Mouse (Mus musculus): Measurements from ENCODE around the gene Ctu1. TPM values are rescaled to one million over a fixed set of nuclear protein-coding genes. Genes with fewer than 3 reads are reported as not detected.
A peak's percentile ranks its signal among the peaks of the same experiment; 100 is the strongest.
"Not testable (repeated sequence)": the region's sequence is repeated elsewhere in the genome, so short reads cannot be mapped to it uniquely, and the experiment has no call there.

The Ctu1 gene
- polyA plus RNA-seq, 1 experiment from 2014 or later: 13.5 TPM

GRCm38 (mm10) chr7:43656232-43656631 is 15.6 kb upstream of the Ctu1 start:
- no peak for DNase-seq (ENCODE audit: low spot score)
- Histone ChIP-seq H3K9ac (ENCODE audit: low read depth, low read length) (no peak overlapping the region), H3K36me3 (ENCODE audit: insufficient read depth, low read length) (no peaks in the 10 kb centered on the region), H3K4me3 (replicated peaks; ENCODE audit: low read depth, low read length) (no peak overlapping the region), H3K27me3 (ENCODE audit: insufficient read depth, low read length) (no peaks in the 10 kb centered on the region), H3K4me1 (replicated peaks; ENCODE audit: insufficient read depth, low read length) (no peaks in the 10 kb centered on the region), H3K27ac (no peak overlapping the region), H3K4me2 (ENCODE audit: low read length) (no peak overlapping the region), H3K9me3 (replicated peaks; ENCODE audit: low read length) (no peaks in the 10 kb centered on the region)
- TF ChIP-seq CTCF (IDR thresholded peaks at IDR 0.05; ENCODE audit: low read depth): no peak
- 32% methylated on average over 6 of the region's 6 CpGs for WGBS
- no peak for ATAC-seq (replicated peaks; ENCODE audit: low FRiP score, low read depth)

GRCm38 (mm10) chr7:43660002-43660401 is 11.8 kb upstream of the Ctu1 start, which contains the start of gene Siglece:
Gene Siglece (minus strand): TSS chr7:43660161.
- no peaks in the 10 kb centered on the region for H3K9me3 ChIP-seq (replicated peaks; ENCODE audit: low read length)
- no peak within 1 kb of the TSS for H3K4me3 ChIP-seq (replicated peaks; ENCODE audit: low read depth, low read length)
- TF ChIP-seq CTCF (IDR thresholded peaks at IDR 0.05; ENCODE audit: low read depth): no peak
- no peak within 1 kb of the TSS for H3K27ac ChIP-seq
- no peaks in the 10 kb centered on the region for H3K36me3 ChIP-seq (ENCODE audit: insufficient read depth, low read length)
- H3K27me3 ChIP-seq (ENCODE audit: insufficient read depth, low read length): no peaks in the 10 kb centered on the region
- ATAC-seq (replicated peaks; ENCODE audit: low FRiP score, low read depth): no peak
- WGBS: 85% methylated on average over 1 of the region's 1 CpGs
- H3K4me2 ChIP-seq (ENCODE audit: low read length): no peak within 1 kb of the TSS
- DNase-seq (ENCODE audit: low spot score): no peak
- H3K4me1 ChIP-seq (replicated peaks; ENCODE audit: insufficient read depth, low read length): no peaks in the 10 kb centered on the region
- H3K9ac ChIP-seq (ENCODE audit: low read depth, low read length): no peak within 1 kb of the TSS

GRCm38 (mm10) chr7:43662804-43663203 is 9.0 kb upstream of the Ctu1 start:
- H3K9me3 ChIP-seq (replicated peaks; ENCODE audit: low read length): no peaks in the 10 kb centered on the region
- H3K27me3 ChIP-seq (ENCODE audit: insufficient read depth, low read length): no peaks in the 10 kb centered on the region
- H3K4me3 ChIP-seq (replicated peaks; ENCODE audit: low read depth, low read length): no peak overlapping the region
- no peak overlapping the region for H3K9ac ChIP-seq (ENCODE audit: low read depth, low read length)
- WGBS: 85% methylated on average over 1 of the region's 1 CpGs
- ATAC-seq (replicated peaks; ENCODE audit: low FRiP score, low read depth) (no peak), DNase-seq (ENCODE audit: low spot score) (no peak)
- no peak overlapping the region for H3K4me2 ChIP-seq (ENCODE audit: low read length)
- TF ChIP-seq CTCF (IDR thresholded peaks at IDR 0.05; ENCODE audit: low read depth): no peak
- no peaks in the 10 kb centered on the region for H3K36me3 ChIP-seq (ENCODE audit: insufficient read depth, low read length)
- no peaks in the 10 kb centered on the region for H3K4me1 ChIP-seq (replicated peaks; ENCODE audit: insufficient read depth, low read length)
- H3K27ac ChIP-seq: no peak overlapping the region

- H3K4me1 ChIP-seq (replicated peaks; ENCODE audit: insufficient read depth, low read length); DNase-seq (ENCODE audit: low spot score); H3K4me2 ChIP-seq (ENCODE audit: low read length); H3K4me3 ChIP-seq (replicated peaks; ENCODE audit: low read depth, low read length); H3K36me3 ChIP-seq (ENCODE audit: insufficient read depth, low read length); H3K9me3 ChIP-seq (replicated peaks; ENCODE audit: low read length); ATAC-seq (replicated peaks; ENCODE audit: low FRiP score, low read depth); H3K27me3 ChIP-seq (ENCODE audit: insufficient read depth, low read length); H3K27ac ChIP-seq; H3K9ac ChIP-seq (ENCODE audit: low read depth, low read length): not testable (repeated sequence)
- 91% methylated on average over 4 of the region's 4 CpGs for WGBS
Observed at GRCm38 (mm10) chr7:43667221-43667620, 4.6 kb upstream of the Ctu1 start.

GRCm38 (mm10) chr7:43668582-43668981 is 3.2 kb upstream of the Ctu1 start:
- Histone ChIP-seq H3K9ac (ENCODE audit: low read depth, low read length) (no peak overlapping the region), H3K4me2 (ENCODE audit: low read length) (no peak overlapping the region), H3K27ac (no peak overlapping the region), H3K9me3 (replicated peaks; ENCODE audit: low read length) (no peaks in the 10 kb centered on the region), H3K4me3 (replicated peaks; ENCODE audit: low read depth, low read length) (no peak overlapping the region), H3K36me3 (ENCODE audit: insufficient read depth, low read length) (no peaks in the 10 kb centered on the region), H3K4me1 (replicated peaks; ENCODE audit: insufficient read depth, low read length) (0 out of 2 replicates have a peak, but pooled peaks cover 6% of the 10 kb centered on the region), H3K27me3 (ENCODE audit: insufficient read depth, low read length) (no peaks in the 10 kb centered on the region)
- TF ChIP-seq CTCF (IDR thresholded peaks at IDR 0.05; ENCODE audit: low read depth): peak; percentile 57
- DNase-seq (ENCODE audit: low spot score): peak; percentile 44
- WGBS: 16% methylated on average over 3 of the region's 3 CpGs
- ATAC-seq (replicated peaks; ENCODE audit: low FRiP score, low read depth): no peak

GRCm38 (mm10) chr7:43671064-43671808 is 580 bp upstream of the Ctu1 start:
- Histone ChIP-seq H3K36me3 (ENCODE audit: insufficient read depth, low read length) (peaks cover 10% of the 10 kb centered on the region), H3K9ac (ENCODE audit: low read depth, low read length) (no peak overlapping the region), H3K4me1 (replicated peaks; ENCODE audit: insufficient read depth, low read length) (0 out of 2 replicates have a peak, but pooled peaks cover 6% of the 10 kb centered on the region), H3K9me3 (replicated peaks; ENCODE audit: low read length) (no peaks in the 10 kb centered on the region), H3K27me3 (ENCODE audit: insufficient read depth, low read length) (no peaks in the 10 kb centered on the region), H3K4me3 (replicated peaks; ENCODE audit: low read depth, low read length) (peak overlapping the region; percentile 59), H3K27ac (no peak overlapping the region), H3K4me2 (ENCODE audit: low read length) (peak overlapping the region; percentile 44)
- ATAC-seq (replicated peaks; ENCODE audit: low FRiP score, low read depth) (no peak), DNase-seq (ENCODE audit: low spot score) (no peak)
- no peak for TF ChIP-seq CTCF (IDR thresholded peaks at IDR 0.05; ENCODE audit: low read depth)
- WGBS: 61% methylated on average over 11 of the region's 11 CpGs
